In genomic region chr2:167672212-167672685, GRCm38 (mm10) we compare ENCODE assay signal across 9 mouse cellular contexts. TPM values are rescaled to one million over a fixed set of nuclear protein-coding genes. Genes with fewer than 3 reads are reported as not detected.
DNase-seq lines count a peak whose midpoint lies in the region; ATAC-seq lines count a peak whose summit lies in the region.
"Had no signal": no experiment of that assay in that cellular context is flagged by ENCODE, and none has a peak within 500 bp of the region (broad histone marks: within the 10 kb centered on the region; RNA-seq: fewer than 3 reads in every experiment).

No protein-coding gene starts in this region.

- WGBS in heart, embryonic 16.5 days = 22% methylated on average over 13 of the region's 13 CpGs
- WGBS in liver, embryonic 16.5 days (ENCODE audit: insufficient replicate concordance) = 17% methylated on average over 13 of the region's 13 CpGs

- no peaks in the 10 kb centered on the region; the same call in 1 of the 2 replicates for H3K27me3 ChIP-seq in heart, embryonic 16.5 days (ENCODE audit: control insufficient read depth, insufficient read depth, low read length)
- H3K27me3 ChIP-seq in liver, embryonic 16.5 days (ENCODE audit: control insufficient read depth, insufficient read depth, low read depth, low read length) = no peaks in the 10 kb centered on the region
- H3K27me3 ChIP-seq: Patski had no signal

- no peaks in the 10 kb centered on the region for H3K9me3 ChIP-seq in heart, embryonic 16.5 days (replicated peaks; ENCODE audit: control insufficient read depth, low read length)
- no peaks in the 10 kb centered on the region for H3K9me3 ChIP-seq in liver, embryonic 16.5 days (replicated peaks; ENCODE audit: control insufficient read depth, low read length)

- no peaks in the 10 kb centered on the region for H3K36me3 ChIP-seq in heart, embryonic 16.5 days (ENCODE audit: control insufficient read depth, insufficient read depth)
- no peaks in the 10 kb centered on the region for H3K36me3 ChIP-seq in liver, embryonic 16.5 days (ENCODE audit: control insufficient read depth, insufficient read depth)

- H3K27ac ChIP-seq in heart, embryonic 16.5 days (ENCODE audit: low read length) = no peak overlapping the region
- H3K27ac ChIP-seq in liver, embryonic 16.5 days (ENCODE audit: low read length) = peak overlapping the region; percentile 88

- peaks cover 3% of the 10 kb centered on the region; the same call in 1 of the 2 replicates for H3K4me1 ChIP-seq in heart, embryonic 16.5 days (ENCODE audit: control insufficient read depth, insufficient read depth, low read length)
- peaks cover 26% of the 10 kb centered on the region for H3K4me1 ChIP-seq in liver, embryonic 16.5 days (ENCODE audit: control insufficient read depth, low read depth, low read length)

- peak overlapping the region; percentile 34 for H3K4me2 ChIP-seq in heart, embryonic 16.5 days (ENCODE audit: low read depth, low read length)
- peak overlapping the region; percentile 55 for H3K4me2 ChIP-seq in liver, embryonic 16.5 days (ENCODE audit: low read depth, low read length)

- peak; percentile 96 for DNase-seq in heart, adult 11 months
- no peak for DNase-seq in heart, adult 9 months (ENCODE audit: low spot score in 2 of 2)
- peak; percentile 57 for DNase-seq in ES-CJ7 (ENCODE audit: low read depth, low spot score)
- no peak for DNase-seq in cerebellum, adult 18-20 months
- DNase-seq in gastrocnemius, adult 8-10 months (ENCODE audit: low spot score in 2 of 2) = no peak

- no peak overlapping the region for H3K4me3 ChIP-seq in heart, embryonic 16.5 days (ENCODE audit: low read length)
- H3K4me3 ChIP-seq in liver, embryonic 16.5 days (ENCODE audit: low read depth, low read length) = peak overlapping the region; percentile 43

- peak; percentile 11; the same call in 1 of the 2 replicates for ATAC-seq in heart, embryonic 16.5 days (replicated peaks; ENCODE audit: extremely low read depth, insufficient read depth, low FRiP score)
- peak; percentile 93 for ATAC-seq in liver, embryonic 16.5 days (ENCODE audit: low read depth)
- ATAC-seq in inflammation-experienced regulatory T-cells, adult 6 months = no peak
- ATAC-seq: Patski had no signal

- H3K9ac ChIP-seq in heart, embryonic 16.5 days (ENCODE audit: low read length) = no peak overlapping the region
- peak overlapping the region; percentile 41 for H3K9ac ChIP-seq in liver, embryonic 16.5 days (ENCODE audit: low read depth, low read length)

RNA-seq across cellular contexts. Expression of gene Gm20431, which starts 11.0 kb away (rescaled TPM):
- polyA plus RNA-seq in heart, embryonic 16.5 days (2015; fragmentation: Nextera tagmentation; extraction: Ambion mirVana) = 2.2 and 3.0 TPM in 2 replicates
- not detected in 2 replicates for polyA plus RNA-seq in liver, embryonic 16.5 days (2015; fragmentation: Nextera tagmentation; extraction: Ambion mirVana)
- 10 to 100 TPM in 2 of 4 experiments, 1 to 10 TPM in 2; 5.9 to 14.3 (median 9.0) TPM for total RNA-seq in gastrocnemius, adult 8-10 months (2022)
- not detected for polyA plus RNA-seq in inflammation-experienced regulatory T-cells, adult 6 months (2017; shearing (Covaris generic))

RNA-seq across cellular contexts. Expression of gene Cebpb, which starts 16.5 kb away (rescaled TPM):
- polyA plus RNA-seq in heart, embryonic 16.5 days (2015; fragmentation: Nextera tagmentation; extraction: Ambion mirVana) = 0.51 and 4.9 TPM in 2 replicates
- 0.46 and 0.61 TPM in 2 replicates for polyA plus RNA-seq in liver, embryonic 16.5 days (2015; fragmentation: Nextera tagmentation; extraction: Ambion mirVana)
- 100 to 1,000 TPM in 2 of 4 experiments, 10 to 100 TPM in 2; 75.3 to 167 (median 96.4) TPM for total RNA-seq in gastrocnemius, adult 8-10 months (2022)
- 1 to 10 TPM in 2 of 3 experiments, under 1 TPM in 1; 0.65 to 3.2 (median 2.1) TPM for polyA plus RNA-seq in inflammation-experienced regulatory T-cells, adult 6 months (2017; shearing (Covaris generic))

RNA-seq across cellular contexts. Expression of gene Tmem189, which starts 17.4 kb away (rescaled TPM):
- 44.5 and 44.9 TPM in 2 replicates for polyA plus RNA-seq in heart, embryonic 16.5 days (2015; fragmentation: Nextera tagmentation; extraction: Ambion mirVana)
- 13.7 and 14.0 TPM in 2 replicates for polyA plus RNA-seq in liver, embryonic 16.5 days (2015; fragmentation: Nextera tagmentation; extraction: Ambion mirVana)
- 10 to 100 TPM; 11.8 to 13.1 (median 12.5) TPM for total RNA-seq in gastrocnemius, adult 8-10 months (2022)
- polyA plus RNA-seq in inflammation-experienced regulatory T-cells, adult 6 months (2017; shearing (Covaris generic)) = 10 to 100 TPM; 12.5 to 16.8 (median 12.8) TPM

RNA-seq across cellular contexts. Expression of gene Ube2v1, which starts 40.4 kb away (rescaled TPM):
- polyA plus RNA-seq in heart, embryonic 16.5 days (2015; fragmentation: Nextera tagmentation; extraction: Ambion mirVana) = 210 and 218 TPM in 2 replicates
- 168 and 175 TPM in 2 replicates for polyA plus RNA-seq in liver, embryonic 16.5 days (2015; fragmentation: Nextera tagmentation; extraction: Ambion mirVana)
- 100 to 1,000 TPM; 163 to 176 (median 172) TPM for total RNA-seq in gastrocnemius, adult 8-10 months (2022)
- 100 to 1,000 TPM; 370 to 426 (median 380) TPM for polyA plus RNA-seq in inflammation-experienced regulatory T-cells, adult 6 months (2017; shearing (Covaris generic))

Comparison
In these comparisons a context has a peak if more than half of its experiments do, and no peak if none do; other contexts are left out.
1. DNase-seq: peak in heart, adult 11 months (single experiment) and ES-CJ7 (single experiment); none in heart, adult 9 months (0 of 2), cerebellum, adult 18-20 months (0 of 2) and gastrocnemius, adult 8-10 months (0 of 2).